Mouse (Mus musculus) large intestine, adult 2 months (tissue): ENCODE measurements around the gene Scnn1b. TPM values are rescaled to one million over a fixed set of nuclear protein-coding genes. Genes with fewer than 3 reads are reported as not detected.

Source experiments
- DNase-seq: peaks from one replicate; pipeline ENCODE4 v3.0.0-alpha.2; 2012; ENCODE audit warnings: low read depth, low spot score
- WGBS: fragments of 180-500 bp; shearing (Covaris S2); methylation state at CpG from one replicate; pipeline ENCODE4 v1.1.7; 2018; 5-methylcytosine and 5-hydroxymethylcytosine counted together
- polyA plus RNA-seq: library from polyadenylated mRNA; depleted of rRNA; stranded (reverse); fragments of >200 nt; gene quantifications from 2 replicates; pipeline ENCODE4 v1.2.3, GENCODE M21; 2012; rRNA removed

The Scnn1b gene
- not detected in 2 replicates for polyA plus RNA-seq

GRCm38 (mm10) chr7:121864858-121865585 is at the start of gene Scnn1b:
Gene Scnn1b, plus strand, starts transcription at chr7:121865038.
- no peak for DNase-seq
- WGBS, result 3% methylated on average over 38 of the region's 42 CpGs

- no peak for DNase-seq
- 85% methylated on average over 6 of the region's 6 CpGs for WGBS
Observed at GRCm38 (mm10) chr7:121821632-121822031, 43.2 kb upstream of the Scnn1b start.

GRCm38 (mm10) chr7:121828481-121828880 is 36.4 kb upstream of the Scnn1b start:
- no peak for DNase-seq
- 75% methylated on average over 1 of the region's 1 CpGs for WGBS

DNA sequence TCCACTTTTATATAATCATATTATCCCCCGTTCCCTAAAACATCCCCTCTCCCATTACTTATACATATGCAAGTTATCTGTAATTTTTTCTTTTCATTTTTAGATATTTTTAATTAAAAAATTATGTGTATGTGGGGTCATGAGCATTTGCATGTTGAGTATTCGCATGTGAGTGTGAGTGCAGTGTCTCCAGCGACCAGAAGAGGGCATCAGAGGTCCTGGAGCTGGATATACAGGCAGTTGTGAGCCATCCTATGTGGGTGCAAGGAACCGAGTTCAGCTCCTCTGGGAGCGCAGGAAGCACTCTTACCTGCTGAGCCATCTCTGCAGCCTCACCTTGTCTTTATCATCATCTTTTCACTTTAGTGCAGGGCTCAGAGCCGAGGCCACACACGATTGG is 29.4 kb upstream of the Scnn1b start:
- DNase-seq, result no peak
- 85% methylated on average over 7 of the region's 7 CpGs for WGBS

DNA sequence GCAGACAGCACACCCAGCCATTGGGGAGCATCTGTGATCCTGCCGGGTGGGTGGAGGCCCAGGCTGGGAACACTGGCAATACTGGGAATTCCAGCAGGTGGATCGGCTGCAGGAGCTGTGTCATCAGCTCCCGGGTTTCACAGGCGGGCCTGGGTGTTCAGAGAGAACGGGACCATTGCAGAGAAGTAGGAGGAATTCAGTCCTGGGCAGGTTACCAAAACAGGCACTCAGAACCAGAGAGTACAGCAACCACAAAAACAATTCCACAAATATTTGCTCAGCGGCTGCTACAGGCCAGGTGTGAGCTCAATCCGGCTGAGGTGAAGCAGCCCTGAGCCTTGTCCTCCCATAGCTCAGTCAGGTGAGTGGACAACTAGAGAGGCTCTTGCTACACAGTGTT is 28.0 kb upstream of the Scnn1b start:
- 43% methylated on average over 7 of the region's 7 CpGs for WGBS
- DNase-seq, result no peak

DNA sequence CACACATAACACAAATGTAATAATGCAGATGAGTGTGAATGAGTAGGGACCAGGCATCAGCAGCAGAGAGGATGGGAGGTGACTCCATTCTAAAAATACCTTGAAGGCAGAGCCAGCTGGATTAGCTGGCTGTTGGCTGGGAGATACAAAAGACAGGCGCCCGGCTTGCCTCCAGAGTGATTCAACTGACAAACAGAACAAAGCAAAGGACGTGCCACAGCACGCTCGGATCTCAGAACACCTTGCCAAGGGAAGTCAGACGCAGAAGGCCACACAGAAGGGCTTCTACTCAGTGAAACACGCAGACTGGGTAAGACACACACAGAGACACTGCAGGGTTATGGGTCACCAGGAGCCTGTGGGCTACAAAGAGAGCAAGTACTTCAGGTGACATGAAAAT is 24.0 kb upstream of the Scnn1b start:
- WGBS, result 77% methylated on average over 7 of the region's 7 CpGs
- DNase-seq, result no peak

DNA sequence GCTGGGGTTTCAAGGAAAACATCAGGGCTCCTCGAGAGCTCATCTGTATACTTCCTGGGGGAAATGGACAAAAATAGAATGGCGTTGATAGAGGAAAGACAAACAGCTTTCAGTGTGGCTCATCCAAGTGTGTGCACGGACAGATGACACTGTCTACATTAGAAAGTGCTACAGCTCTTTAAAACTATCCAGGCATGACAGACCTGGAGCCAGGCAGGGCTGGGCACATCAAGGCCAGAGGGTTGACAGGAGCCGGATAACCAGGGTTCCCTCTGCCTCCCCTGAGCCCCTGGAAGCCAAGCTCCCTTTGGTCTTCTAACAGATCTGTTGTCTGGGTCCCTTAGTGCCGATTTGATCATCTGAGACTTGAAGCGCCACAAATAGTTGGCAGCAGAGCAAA is 22.6 kb upstream of the Scnn1b start:
- 40% methylated on average over 6 of the region's 6 CpGs for WGBS

DNA sequence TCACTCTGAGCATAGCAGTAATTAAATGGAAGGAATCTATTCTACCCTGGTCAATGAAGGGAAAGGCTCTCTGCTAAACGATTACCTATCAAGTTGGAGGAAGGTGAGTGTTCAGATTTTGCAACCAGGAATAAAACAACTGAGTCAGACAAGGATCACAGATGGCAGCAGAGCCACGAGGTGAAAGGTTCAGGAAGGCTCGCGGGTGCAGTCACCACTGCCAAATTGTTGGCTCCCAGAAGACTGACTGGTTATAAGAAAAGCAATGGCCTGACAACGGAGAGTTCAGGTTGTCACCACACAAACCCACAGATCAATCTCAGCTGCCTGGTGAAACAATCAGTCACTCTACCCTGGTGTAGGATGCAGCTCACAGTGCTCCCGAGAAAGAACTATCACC is 18.9 kb upstream of the Scnn1b start:
- no peak for DNase-seq

More for the DNA sequence above, 22.6 kb upstream of the Scnn1b start:
- DNase-seq, result no peak

DNA sequence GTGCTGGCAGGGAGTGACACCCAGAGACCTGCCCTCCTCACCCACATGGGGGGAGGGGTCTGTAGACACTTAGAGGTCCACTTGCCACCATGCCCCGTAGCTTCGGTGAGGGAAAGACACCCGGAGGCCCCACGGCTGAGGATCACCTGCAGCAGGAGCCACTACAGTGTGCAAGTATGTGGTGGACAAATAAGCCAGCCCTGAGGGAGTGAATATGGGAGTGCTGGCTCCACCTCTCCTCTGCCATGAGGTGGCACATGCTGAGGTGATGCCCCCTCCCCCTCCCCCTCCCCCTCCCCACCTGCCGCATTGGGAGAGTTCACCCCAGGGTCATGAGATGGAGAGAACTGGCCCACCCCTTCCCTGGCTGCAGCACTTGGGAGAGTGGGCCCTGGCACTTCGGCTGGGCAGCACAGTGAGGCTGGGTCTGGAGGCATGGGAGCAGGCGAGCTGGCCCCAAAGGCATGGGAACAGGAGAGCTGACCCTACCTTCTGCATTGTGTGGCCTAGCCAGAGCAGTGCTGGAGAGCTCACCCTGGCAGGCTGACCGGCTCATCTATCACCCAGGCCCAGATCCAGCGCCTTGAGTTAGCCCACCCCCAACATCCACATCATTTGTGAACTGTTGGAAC is 16.2 kb upstream of the Scnn1b start:
- DNase-seq, result no peak
- whole genome bisulfite sequencing, result 72% methylated on average over 8 of the region's 9 CpGs

More for the DNA sequence above, 18.9 kb upstream of the Scnn1b start:
- 60% methylated on average over 6 of the region's 6 CpGs for WGBS

- WGBS, result 65% methylated on average over 11 of the region's 11 CpGs
- DNase-seq, result no peak
Observed at GRCm38 (mm10) chr7:121857177-121857884, 7.5 kb upstream of the Scnn1b start.

DNA sequence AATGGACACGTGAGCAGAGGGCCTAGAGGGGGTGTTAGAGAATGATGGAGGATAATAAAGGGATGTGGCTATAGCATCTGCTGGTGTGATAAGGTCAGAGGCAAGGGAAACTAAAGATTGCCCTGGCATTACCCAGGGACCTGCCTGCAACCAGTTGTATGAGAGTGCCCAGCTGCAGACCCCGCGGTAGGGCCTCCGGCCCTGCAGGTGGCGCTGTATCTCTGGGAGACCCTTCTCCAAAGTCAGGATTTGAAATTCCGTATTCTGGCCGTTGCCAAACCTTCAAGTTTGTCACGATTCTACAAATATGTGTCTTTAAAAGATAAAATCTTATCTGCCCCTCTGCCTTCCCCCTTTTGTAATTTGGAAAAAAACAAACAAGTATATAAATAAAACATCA is 5.9 kb upstream of the Scnn1b start:
- 70% methylated on average over 8 of the region's 8 CpGs for WGBS
- DNase-seq, result no peak

GRCm38 (mm10) chr7:121871631-121872030 is 6.8 kb downstream of the Scnn1b start:
- DNase-seq, result no peak
- 50% methylated on average over 2 of the region's 3 CpGs for WGBS

GRCm38 (mm10) chr7:121873998-121874397 is 9.2 kb downstream of the Scnn1b start:
- DNase-seq, result peak; percentile 73
- WGBS, result 11% methylated on average over 3 of the region's 3 CpGs

DNA sequence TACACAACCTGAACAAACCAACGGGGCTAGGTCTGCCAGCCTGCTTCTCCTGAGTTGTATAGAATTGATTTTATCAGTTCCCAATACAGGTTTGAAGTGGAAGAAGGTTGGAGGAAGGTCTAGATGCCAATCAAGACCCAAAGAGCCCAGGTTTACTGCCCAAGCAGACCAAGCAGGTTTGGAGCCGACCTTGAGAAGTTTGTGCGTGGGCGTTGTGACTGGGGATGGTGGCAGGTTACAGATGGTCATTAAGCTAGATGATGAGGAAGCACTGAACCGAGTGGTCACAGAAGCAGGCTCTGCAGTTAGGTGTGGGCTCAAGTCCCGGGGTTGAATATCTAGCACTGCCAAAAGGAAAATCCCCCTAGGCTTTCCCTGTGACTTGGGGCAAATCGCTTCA is 9.9 kb downstream of the Scnn1b start:
- DNase-seq, result no peak
- 36% methylated on average over 7 of the region's 7 CpGs for WGBS

DNA sequence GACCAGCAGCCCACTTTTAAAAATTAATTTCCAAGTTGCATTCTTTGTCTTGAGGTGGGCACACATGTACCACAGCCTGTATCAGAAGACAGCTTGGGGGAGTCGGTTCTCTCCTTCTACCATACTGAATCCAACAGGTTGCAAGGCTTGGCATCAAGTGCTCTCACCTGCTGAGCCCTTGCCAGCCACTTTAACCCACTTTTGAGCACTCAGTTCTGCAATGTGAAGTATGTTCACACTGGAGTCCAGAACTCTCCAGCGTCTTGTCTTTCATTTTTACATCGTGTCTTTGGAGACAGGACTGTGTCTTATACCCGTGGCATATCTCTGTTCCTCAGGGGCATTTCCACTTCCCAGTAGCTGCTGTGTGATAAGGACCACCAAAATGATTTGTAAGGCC is 15.4 kb downstream of the Scnn1b start:
- 88% methylated on average over 4 of the region's 4 CpGs for WGBS

DNA sequence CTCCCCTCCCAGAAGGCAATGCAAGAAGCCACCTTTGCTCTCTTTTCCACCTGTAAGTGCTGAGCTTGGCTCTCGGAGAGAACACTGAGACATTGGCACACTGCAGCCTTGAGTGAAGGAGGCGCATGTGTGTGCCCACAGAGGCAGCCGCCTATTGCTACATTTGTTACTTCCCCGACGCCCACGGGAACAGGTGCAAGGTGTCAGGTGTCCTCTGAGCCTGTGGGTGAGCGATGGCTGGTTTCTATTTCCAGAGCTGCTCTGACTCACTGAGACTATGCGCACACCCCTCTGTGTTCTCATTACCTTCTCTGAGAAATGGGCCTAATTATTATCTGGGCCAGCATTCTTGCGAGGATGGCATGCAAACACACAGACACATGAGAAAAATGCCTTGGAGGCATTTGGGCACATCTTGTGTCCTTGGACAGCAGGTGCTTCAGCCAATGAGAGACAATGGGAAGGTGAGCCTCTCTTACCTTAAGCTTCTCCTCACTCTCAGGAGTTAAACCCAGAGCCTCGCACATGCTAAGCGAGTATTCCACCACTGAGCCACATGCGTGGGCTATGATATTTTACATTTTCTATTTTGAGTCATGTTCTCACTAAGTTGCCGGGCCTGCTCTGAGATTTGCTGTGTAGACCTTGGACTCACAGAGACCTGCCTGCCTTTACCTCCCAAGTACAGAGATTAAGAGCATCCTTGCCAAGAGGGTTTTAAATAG is 26.0 kb downstream of the Scnn1b start:
- DNase-seq, result no peak
- 70% methylated on average over 13 of the region's 13 CpGs for WGBS

More for the DNA sequence above, 15.4 kb downstream of the Scnn1b start:
- DNase-seq, result no peak

- 30% methylated on average over 6 of the region's 6 CpGs for WGBS
- DNase-seq, result no peak
Observed at GRCm38 (mm10) chr7:121896689-121897088, 31.9 kb downstream of the Scnn1b start.

DNA sequence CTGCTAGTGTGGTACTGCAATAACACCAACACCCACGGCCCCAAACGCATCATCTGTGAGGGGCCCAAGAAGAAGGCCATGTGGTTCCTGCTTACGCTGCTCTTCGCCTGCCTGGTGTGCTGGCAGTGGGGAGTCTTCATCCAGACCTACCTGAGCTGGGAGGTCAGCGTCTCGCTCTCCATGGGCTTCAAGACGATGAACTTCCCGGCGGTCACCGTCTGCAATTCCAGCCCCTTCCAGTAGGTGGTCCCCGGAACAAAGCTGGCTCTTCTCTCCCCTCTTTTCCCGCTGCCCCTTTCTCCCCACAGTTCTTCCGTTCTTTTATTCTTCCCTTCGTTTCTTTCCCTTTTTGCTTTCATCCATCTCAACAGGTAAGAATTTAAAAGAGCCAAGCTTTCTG is 34.5 kb downstream of the Scnn1b start:
- no peak for DNase-seq
- WGBS, result 12% methylated on average over 14 of the region's 14 CpGs

GRCm38 (mm10) chr7:121899940-121900339 is 35.1 kb downstream of the Scnn1b start:
- no peak for DNase-seq
- WGBS, result 24% methylated on average over 7 of the region's 7 CpGs

GRCm38 (mm10) chr7:121902757-121903411 is 38.0 kb downstream of the Scnn1b start:
- no peak for DNase-seq
- 63% methylated on average over 8 of the region's 8 CpGs for WGBS
